Mouse (Mus musculus) E14TG2a.4 (cell line): ENCODE measurements at regions not wholly inside any gene's neighbourhood (a gene's known extent, or its start where the extent isn't known, plus 50 kb on each side); places are given as distances from the start of the nearest gene placed in this dataset.

Experiments
- H3K27me3 ChIP-seq: 2 replicates; pipeline ENCODE4 v1.6.1; 2014; ENCODE audit warnings: low read length, control low read depth; ENCODE audit not compliant: insufficient read depth
- H3K36me3 ChIP-seq: 2 replicates; pipeline ENCODE4 v1.6.1; 2014; ENCODE audit warnings: low read length, control low read depth; ENCODE audit not compliant: insufficient read depth
- H3K4me1 ChIP-seq: replicated peaks from 2 replicates; pipeline ENCODE4 v1.6.1; 2014; ENCODE audit warnings: low read depth, low read length, control low read depth
- H3K4me3 ChIP-seq: replicated peaks from 2 replicates; pipeline ENCODE4 v1.5.1; 2014; ENCODE audit warnings: mild to moderate bottlenecking, low read length
- H3K9me3 ChIP-seq: 2 replicates; pipeline ENCODE4 v1.6.1; 2014; ENCODE audit warnings: low read length, control low read depth
- CTCF ChIP-seq: conservative IDR thresholded peaks from 2 replicates; pipeline ENCODE4 v1.5.1; 2014; ENCODE audit warnings: low read length
- NANOG ChIP-seq: IDR thresholded peaks from 2 replicates; pipeline ENCODE4 v1.6.1; 2014; ENCODE audit warnings: borderline replicate concordance, low read length, mixed read lengths
- POU5F1 ChIP-seq: IDR thresholded peaks from 2 replicates; pipeline ENCODE4 v1.6.1; 2014; ENCODE audit warnings: low read length, borderline replicate concordance

- no peak for TF ChIP-seq POU5F1
- no peak for TF ChIP-seq NANOG
- TF ChIP-seq CTCF = no peak
- H3K36me3 ChIP-seq = no peaks in the 10 kb centered on the region
- H3K9me3 ChIP-seq = no peaks in the 10 kb centered on the region
- no peak overlapping the region for H3K4me3 ChIP-seq
- H3K27me3 ChIP-seq = no peaks in the 10 kb centered on the region
- peaks cover 19% of the 10 kb centered on the region for H3K4me1 ChIP-seq
Observed at GRCm38 (mm10) chr8:97308304-97308703, 1420.0 kb upstream of the Got2 start.

DNA sequence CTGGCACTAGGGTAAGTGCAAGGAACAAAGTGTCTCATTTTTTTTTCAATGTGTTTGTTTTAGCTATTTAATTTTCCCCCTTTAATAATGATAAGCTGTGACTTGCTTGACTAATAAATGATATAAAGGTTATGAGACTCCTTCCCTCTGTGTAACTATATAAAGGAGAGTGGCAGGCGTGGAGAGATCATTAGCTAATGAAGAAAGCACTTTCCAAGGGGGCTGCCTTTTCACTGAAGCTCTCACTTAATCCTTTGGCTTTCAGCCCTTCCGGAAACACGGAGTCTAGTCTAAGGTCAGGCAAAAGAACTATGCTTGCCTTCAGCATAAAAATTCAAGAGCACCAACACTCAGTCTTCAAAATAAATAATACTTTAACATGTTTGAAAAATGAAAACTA is 1382.2 kb upstream of the Got2 start:
- Histone ChIP-seq H3K4me3 (no peak overlapping the region), H3K27me3 (no peaks in the 10 kb centered on the region), H3K36me3 (no peaks in the 10 kb centered on the region), H3K9me3 (no peaks in the 10 kb centered on the region), H3K4me1 (no peaks in the 10 kb centered on the region)
- TF ChIP-seq CTCF (no peak), NANOG (no peak), POU5F1 (no peak)

GRCm38 (mm10) chr8:97260964-97261363 is 1372.6 kb upstream of the Got2 start:
- peaks cover 3% of the 10 kb centered on the region; the same call in 1 of the 2 replicates for H3K9me3 ChIP-seq
- TF ChIP-seq CTCF = no peak
- TF ChIP-seq NANOG = no peak
- TF ChIP-seq POU5F1 = no peak
- H3K36me3 ChIP-seq = no peaks in the 10 kb centered on the region
- no peaks in the 10 kb centered on the region for H3K27me3 ChIP-seq
- H3K4me3 ChIP-seq = no peak overlapping the region
- no peaks in the 10 kb centered on the region for H3K4me1 ChIP-seq

GRCm38 (mm10) chr8:97254169-97254568 is 1365.8 kb upstream of the Got2 start:
- no peak overlapping the region for H3K4me3 ChIP-seq
- no peak for TF ChIP-seq POU5F1
- TF ChIP-seq CTCF = no peak
- TF ChIP-seq NANOG = no peak
- no peaks in the 10 kb centered on the region for H3K36me3 ChIP-seq
- H3K27me3 ChIP-seq = no peaks in the 10 kb centered on the region
- H3K9me3 ChIP-seq = peaks cover 4% of the 10 kb centered on the region; the same call in 1 of the 2 replicates
- no peaks in the 10 kb centered on the region for H3K4me1 ChIP-seq

- no peaks in the 10 kb centered on the region for H3K36me3 ChIP-seq
- H3K4me1 ChIP-seq = no peaks in the 10 kb centered on the region
- no peak overlapping the region for H3K4me3 ChIP-seq
- H3K27me3 ChIP-seq = no peaks in the 10 kb centered on the region
- H3K9me3 ChIP-seq = peaks cover 4% of the 10 kb centered on the region; the same call in 1 of the 2 replicates
- TF ChIP-seq CTCF (no peak), NANOG (no peak), POU5F1 (no peak)
Observed at GRCm38 (mm10) chr8:97252232-97252631, 1363.9 kb upstream of the Got2 start.

DNA sequence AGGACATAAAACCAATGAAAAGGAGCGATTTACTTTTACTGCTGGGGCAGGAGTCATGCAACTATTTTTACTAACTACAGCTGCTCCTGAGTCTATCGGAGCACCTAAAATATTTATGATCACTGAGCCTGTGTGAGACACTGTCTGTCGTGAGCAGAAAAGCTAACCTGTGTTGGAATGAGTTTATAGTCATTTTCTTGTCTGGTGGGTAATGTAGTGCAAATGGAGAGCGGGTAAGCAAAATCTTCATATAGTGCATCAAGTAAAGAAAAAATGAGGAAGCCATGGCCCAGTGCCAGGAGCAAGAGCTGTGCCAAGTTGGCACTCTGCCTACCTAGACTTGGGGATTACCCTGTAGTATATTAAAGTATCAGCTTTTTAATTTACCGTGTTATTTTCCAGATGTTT is 1363.1 kb upstream of the Got2 start:
- no peak for TF ChIP-seq NANOG
- Histone ChIP-seq H3K36me3 (no peaks in the 10 kb centered on the region), H3K9me3 (peaks cover 4% of the 10 kb centered on the region; the same call in 1 of the 2 replicates), H3K4me1 (no peaks in the 10 kb centered on the region), H3K27me3 (no peaks in the 10 kb centered on the region), H3K4me3 (no peak overlapping the region)

DNA sequence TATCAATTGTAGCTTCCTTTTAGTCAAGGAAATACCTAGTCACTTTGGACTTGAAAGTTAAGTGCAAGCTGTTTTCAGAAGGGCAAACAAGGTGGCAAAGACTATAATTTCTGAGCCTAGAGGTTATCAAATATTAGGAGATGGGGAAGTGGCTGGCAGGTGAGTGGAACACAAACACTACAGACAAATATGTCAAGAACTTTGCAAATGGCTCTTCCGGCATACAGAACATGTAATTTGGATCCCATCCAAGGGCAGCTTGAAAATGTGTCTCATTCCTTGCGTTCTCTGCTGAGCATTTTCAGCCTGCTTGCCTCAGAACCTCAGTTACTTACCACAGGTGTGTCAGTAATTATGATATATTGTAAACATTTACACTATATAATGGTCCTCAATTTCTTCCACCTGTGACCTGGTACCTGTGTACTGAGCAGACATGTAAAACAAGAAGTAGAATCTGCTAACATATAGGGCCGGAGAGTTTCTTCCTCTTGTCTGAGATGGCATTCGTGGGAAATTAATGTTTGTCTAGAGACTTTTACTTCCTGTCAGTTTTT is 1346.3 kb upstream of the Got2 start:
- H3K4me3 ChIP-seq = no peak overlapping the region
- no peaks in the 10 kb centered on the region for H3K36me3 ChIP-seq
- no peak for TF ChIP-seq NANOG
- TF ChIP-seq POU5F1 = no peak
- TF ChIP-seq CTCF = no peak
- H3K27me3 ChIP-seq = no peaks in the 10 kb centered on the region
- no peaks in the 10 kb centered on the region for H3K9me3 ChIP-seq
- no peaks in the 10 kb centered on the region for H3K4me1 ChIP-seq

DNA sequence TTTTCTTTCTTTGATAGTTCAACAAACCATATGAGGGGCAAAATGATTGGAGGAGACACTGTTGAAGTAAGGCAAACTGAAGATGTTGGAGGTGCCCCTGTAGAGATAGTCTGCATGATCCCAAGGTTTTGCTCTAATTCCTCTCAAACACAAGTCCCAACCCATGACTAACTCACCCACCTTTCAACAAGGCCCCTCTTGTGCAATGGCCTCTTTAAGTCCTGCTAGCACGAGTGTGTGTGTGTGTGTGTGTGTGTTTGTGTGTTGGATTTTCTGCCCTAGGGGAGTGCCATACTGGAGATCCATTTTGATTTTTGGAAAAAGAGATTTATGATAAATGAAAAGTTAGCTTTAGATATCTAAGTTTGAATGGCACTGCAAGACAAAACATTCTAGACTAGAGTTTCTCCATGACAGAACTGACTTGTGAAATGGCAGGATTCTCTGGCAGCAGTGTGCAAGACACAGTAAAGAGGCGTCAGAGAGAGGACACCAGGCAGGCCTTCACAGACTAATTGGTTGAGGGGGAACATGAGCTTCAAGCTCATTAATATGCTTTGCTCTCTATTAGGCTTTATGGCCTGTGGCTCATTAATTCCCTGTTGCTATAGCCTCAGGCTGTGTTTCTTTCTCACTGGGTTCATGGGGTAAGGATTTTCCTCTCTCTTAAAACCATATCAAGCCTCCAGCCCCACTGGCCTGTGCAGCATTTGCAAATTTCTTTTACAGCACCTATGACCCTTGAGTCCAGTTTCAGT is 1344.5 kb upstream of the Got2 start:
- Histone ChIP-seq H3K9me3 (no peaks in the 10 kb centered on the region), H3K4me3 (no peak overlapping the region), H3K27me3 (no peaks in the 10 kb centered on the region), H3K4me1 (no peaks in the 10 kb centered on the region), H3K36me3 (no peaks in the 10 kb centered on the region)
- TF ChIP-seq NANOG = no peak
- no peak for TF ChIP-seq CTCF
- TF ChIP-seq POU5F1 = no peak

DNA sequence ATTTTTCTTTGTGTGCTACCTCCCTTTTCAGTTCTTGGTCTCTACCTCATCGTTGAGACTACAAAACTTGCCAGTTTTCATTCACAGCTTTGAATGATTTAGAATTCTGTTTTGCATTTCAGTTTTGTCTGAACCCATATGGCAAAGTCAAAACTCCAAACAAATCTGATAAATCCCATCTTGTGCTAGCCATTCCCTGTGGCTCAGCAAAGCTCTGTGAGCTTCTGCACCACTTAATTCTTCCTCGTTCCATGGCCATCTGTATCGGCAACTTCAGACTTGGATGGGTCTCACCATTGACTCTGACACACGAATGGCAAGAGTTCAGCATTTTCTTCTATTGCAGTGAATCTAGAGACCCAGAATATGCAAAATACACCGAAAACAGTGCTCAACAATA is 1343.3 kb upstream of the Got2 start:
- Histone ChIP-seq H3K4me1 (no peaks in the 10 kb centered on the region), H3K4me3 (no peak overlapping the region), H3K27me3 (no peaks in the 10 kb centered on the region), H3K36me3 (no peaks in the 10 kb centered on the region), H3K9me3 (no peaks in the 10 kb centered on the region)
- TF ChIP-seq NANOG (no peak), POU5F1 (no peak), CTCF (no peak)
